Mouse (Mus musculus) heart, postnatal 0 days (tissue): ENCODE data around the gene Trdn. TPM values are rescaled to one million over a fixed set of nuclear protein-coding genes. Genes with fewer than 3 reads are reported as not detected.
A peak's percentile ranks its signal among the peaks of the same experiment; 100 is the strongest.

Experiments used
- ATAC-seq: fragments of 200-750 bp; cut with Nextera tagmentation; 2 replicates; pipeline ENCODE4 v1.8.0; 2017; ENCODE audit warnings: low read depth, moderate number of reproducible peaks, moderate library complexity; ENCODE audit not compliant: insufficient read depth
- DNase-seq: peaks from one replicate; pipeline ENCODE4 v3.0.0-alpha.2; 2016; ENCODE audit warnings: low spot score
- H3K27ac ChIP-seq: fragments of 300-500 bp; sonication (generic); 2 replicates; pipeline ENCODE4 v1.5.1; 2014; ENCODE audit warnings: low read depth, mild to moderate bottlenecking
- H3K27me3 ChIP-seq: fragments of 300-500 bp; sonication (generic); 2 replicates; pipeline ENCODE4 v1.6.1; 2014; ENCODE audit warnings: low read length, mixed read lengths; ENCODE audit not compliant: control insufficient read depth, insufficient read depth
- H3K36me3 ChIP-seq: fragments of 300-500 bp; sonication (generic); replicated peaks from 2 replicates; pipeline ENCODE4 v1.6.1; 2014; ENCODE audit warnings: low read length, mixed read lengths; ENCODE audit not compliant: control insufficient read depth, insufficient read depth
- H3K4me1 ChIP-seq: fragments of 300-500 bp; sonication (generic); 2 replicates; pipeline ENCODE4 v1.6.1; 2014; ENCODE audit warnings: antibody characterized with exemption; ENCODE audit not compliant: control insufficient read depth, insufficient read depth
- H3K4me2 ChIP-seq: fragments of 300-500 bp; sonication (generic); 2 replicates; pipeline ENCODE4 v1.6.1; 2014; ENCODE audit warnings: low read depth, mild to moderate bottlenecking, low read length, moderate library complexity
- H3K4me3 ChIP-seq: fragments of 300-500 bp; sonication (generic); 2 replicates; pipeline ENCODE4 v1.5.1; 2014; ENCODE audit warnings: low read depth, low read length
- H3K9ac ChIP-seq: fragments of 300-500 bp; sonication (generic); replicated peaks from 2 replicates; pipeline ENCODE4 v1.6.1; 2014; ENCODE audit warnings: low read depth, low read length, mixed read lengths
- H3K9me3 ChIP-seq: fragments of 300-500 bp; sonication (generic); replicated peaks from 2 replicates; pipeline ENCODE4 v1.6.1; 2016; ENCODE audit warnings: low read length; ENCODE audit not compliant: control insufficient read depth
- CTCF ChIP-seq: IDR thresholded peaks from 2 replicates; pipeline ENCODE4 v1.5.1; 2016; ENCODE audit warnings: antibody characterized with exemption, control low read depth, low read depth
- EP300 ChIP-seq: IDR thresholded peaks from 2 replicates; pipeline ENCODE4 v1.6.1; 2016; ENCODE audit warnings: antibody characterized with exemption, low read depth
- WGBS: fragments of 180-500 bp; shearing (Covaris S2); extraction: QIAGEN DNeasy Blood & Tissue Kit; methylation state at CpG from one replicate; pipeline ENCODE4 v1.1.7; 2014; 5-methylcytosine and 5-hydroxymethylcytosine counted together
- polyA plus RNA-seq: library from polyadenylated mRNA; unstranded; fragments of >200 nt; fragmentation: Nextera tagmentation; extraction: Ambion mirVana; gene quantifications from 2 replicates; pipeline ENCODE4 v1.2.1, GENCODE M21; 2015
- total RNA-seq: library from RNA; depleted of rRNA; stranded (reverse); fragments of >200 nt; gene quantifications from 2 replicates; pipeline ENCODE4 v1.2.3, GENCODE M21; 2014; ENCODE audit warnings: low replicate concordance

Trdn gene
- total and polyA plus RNA-seq, 2 experiments from 2014 or later, result 98.5 to 519 TPM

DNA sequence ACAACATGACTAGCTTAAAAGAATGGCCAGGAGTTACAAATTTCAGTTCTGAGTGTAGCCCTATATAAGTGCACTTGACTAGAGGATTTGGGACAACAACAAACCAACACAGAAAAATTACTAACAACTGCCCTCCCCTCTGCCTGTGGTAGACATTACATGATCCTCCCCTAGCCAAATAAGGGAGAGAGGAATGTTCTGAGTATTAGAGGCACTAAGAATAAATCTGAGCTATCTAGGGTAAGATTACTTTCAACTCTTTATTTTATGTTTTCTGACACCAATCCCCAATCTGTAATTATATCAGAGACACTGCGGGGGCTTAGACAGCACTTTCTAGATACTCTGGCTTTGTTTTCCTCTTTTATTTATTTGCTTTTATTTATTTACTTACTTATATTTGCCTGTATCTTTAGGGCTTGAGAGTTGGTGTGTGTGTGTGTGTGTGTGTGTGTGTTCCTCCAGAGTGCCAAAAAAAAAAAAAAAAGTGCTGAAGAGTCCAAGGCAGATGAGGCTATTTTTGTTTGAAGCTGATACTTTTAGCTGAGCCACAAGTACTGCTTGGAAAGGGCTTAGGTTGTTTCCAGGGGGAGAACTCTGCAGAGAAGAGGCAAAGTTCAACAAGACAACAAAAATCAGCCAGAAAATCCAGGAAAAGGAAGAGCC, 2.7 kb downstream of the Trdn start:
- peak overlapping the region; percentile 61 for H3K4me3 ChIP-seq
- H3K4me2 ChIP-seq, result peak overlapping the region; percentile 40; the same call in 1 of the 2 replicates

GRCm38 (mm10) chr10:33083627-33084158, 3.3 kb downstream of the Trdn start:
- TF ChIP-seq EP300, result no peak
- no peak for TF ChIP-seq CTCF
- peak overlapping the region; percentile 40; the same call in 1 of the 2 replicates for H3K4me2 ChIP-seq
- no peaks in the 10 kb centered on the region for H3K9me3 ChIP-seq
- H3K9ac ChIP-seq, result peak overlapping the region; percentile 79
- 25% methylated on average over 5 of the region's 5 CpGs for WGBS
- DNase-seq (peak; percentile 61), ATAC-seq (peak; percentile 71)
- peaks cover 13% of the 10 kb centered on the region; the same call in 1 of the 2 replicates for H3K4me1 ChIP-seq
- H3K27ac ChIP-seq, result peak overlapping the region; percentile 95
- peak overlapping the region; percentile 61 for H3K4me3 ChIP-seq
- H3K36me3 ChIP-seq, result no peaks in the 10 kb centered on the region
- no peaks in the 10 kb centered on the region for H3K27me3 ChIP-seq

More for the DNA sequence above, 2.7 kb downstream of the Trdn start:
- peak overlapping the region; percentile 95 for H3K27ac ChIP-seq
- H3K9ac ChIP-seq, result peak overlapping the region; percentile 79
- ATAC-seq (peak; percentile 89), DNase-seq (peak; percentile 86)
- no peaks in the 10 kb centered on the region for H3K9me3 ChIP-seq
- no peak for TF ChIP-seq EP300
- no peak for TF ChIP-seq CTCF
- H3K4me1 ChIP-seq, result 0 out of 2 replicates have a peak, but pooled peaks cover 9% of the 10 kb centered on the region
- H3K36me3 ChIP-seq, result no peaks in the 10 kb centered on the region
- 31% methylated on average over 1 of the region's 1 CpGs for WGBS
- no peaks in the 10 kb centered on the region for H3K27me3 ChIP-seq

- Histone ChIP-seq H3K4me3 (no peak overlapping the region), H3K9ac (no peak overlapping the region), H3K36me3 (no peaks in the 10 kb centered on the region), H3K27me3 (no peaks in the 10 kb centered on the region), H3K4me1 (peaks cover 12% of the 10 kb centered on the region), H3K4me2 (no peak overlapping the region), H3K27ac (0 out of 2 replicates have a peak overlapping the region, but pooled peaks have one; percentile 17), H3K9me3 (no peaks in the 10 kb centered on the region)
- DNase-seq, result no peak
- no peak for TF ChIP-seq EP300
- no peak for TF ChIP-seq CTCF
- no peak for ATAC-seq
These were observed 8.0 kb downstream of the Trdn start for GRCm38 (mm10) chr10:33088403-33088802.

GRCm38 (mm10) chr10:33092400-33092799, 12.0 kb downstream of the Trdn start:
- peak; percentile 89 for DNase-seq
- Histone ChIP-seq H3K27me3 (no peaks in the 10 kb centered on the region), H3K4me2 (no peak overlapping the region), H3K4me3 (no peak overlapping the region), H3K4me1 (peaks cover 18% of the 10 kb centered on the region), H3K9me3 (no peaks in the 10 kb centered on the region), H3K36me3 (no peaks in the 10 kb centered on the region), H3K27ac (no peak overlapping the region), H3K9ac (no peak overlapping the region)
- ATAC-seq, result peak; percentile 87
- WGBS, result 18% methylated on average over 1 of the region's 1 CpGs
- TF ChIP-seq CTCF (no peak), EP300 (no peak)

GRCm38 (mm10) chr10:33107942-33108341, 27.6 kb downstream of the Trdn start:
- Histone ChIP-seq H3K9me3 (no peaks in the 10 kb centered on the region), H3K27me3 (no peaks in the 10 kb centered on the region), H3K4me2 (no peak overlapping the region), H3K36me3 (no peaks in the 10 kb centered on the region), H3K4me1 (0 out of 2 replicates have a peak, but pooled peaks cover 3% of the 10 kb centered on the region), H3K4me3 (no peak overlapping the region), H3K9ac (no peak overlapping the region), H3K27ac (no peak overlapping the region)
- ATAC-seq, result no peak
- TF ChIP-seq EP300 (no peak), CTCF (no peak)
- no peak for DNase-seq

DNA sequence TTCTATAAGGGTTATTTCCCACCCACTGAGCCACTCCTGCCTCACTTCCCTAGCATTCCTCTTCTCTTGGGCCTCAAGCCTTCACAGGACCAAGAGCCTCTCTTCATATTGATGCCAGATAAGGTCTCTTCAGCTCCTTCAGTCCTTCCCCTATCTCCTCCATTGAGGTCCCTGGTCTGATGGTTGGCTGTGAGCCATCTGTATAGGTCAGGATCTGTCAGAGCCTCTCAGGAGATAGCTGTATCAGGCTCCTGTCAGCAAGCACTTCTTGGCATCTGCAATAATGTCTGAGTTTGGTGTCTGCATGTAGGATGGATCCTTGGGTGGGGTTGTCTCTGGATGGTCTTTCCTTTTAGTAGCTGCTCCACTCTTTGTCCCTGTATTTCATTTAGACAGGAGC, 42.7 kb downstream of the Trdn start:
- Histone ChIP-seq H3K4me3 (no peak overlapping the region), H3K36me3 (no peaks in the 10 kb centered on the region), H3K9me3 (no peaks in the 10 kb centered on the region), H3K27me3 (no peaks in the 10 kb centered on the region), H3K9ac (no peak overlapping the region), H3K27ac (no peak overlapping the region), H3K4me1 (peaks cover 6% of the 10 kb centered on the region), H3K4me2 (no peak overlapping the region)
- no peak for ATAC-seq
- TF ChIP-seq CTCF (no peak), EP300 (no peak)
- DNase-seq, result no peak
